Mouse (Mus musculus): ENCODE results near the gene Glb1. TPM values are rescaled to one million over a fixed set of nuclear protein-coding genes. Genes with fewer than 3 reads are reported as not detected.

Gene Glb1
- total RNA-seq, 2 experiments from 2014 or later = 4.3 to 4.9 TPM

Other genes with a start within 250 kb of the Glb1 start
- gene Bcl2a1c, start 70.9 kb upstream of the Glb1 start, total RNA-seq (2021) = not detected
- gene Crtap, start 10.4 kb upstream of the Glb1 start, total RNA-seq (2021) = 10 to 100 TPM in 1 of 2 experiments, 1 to 10 TPM in 1; 8.8 to 11.3 TPM
- 1 to 10 TPM in 1 of 2 experiments, under 1 TPM in 1; 0.84 to 1.5 TPM for gene Tmppe, start within 50 bp of the Glb1 start, total RNA-seq (2021)
- gene Ccr4, start 103.8 kb downstream of the Glb1 start, total RNA-seq (2021) = not detected
- not detected for gene C130032M10Rik, start 114.6 kb downstream of the Glb1 start, total RNA-seq (2021)
- gene Trim71, start 163.3 kb downstream of the Glb1 start, total RNA-seq (2021) = not detected
- gene Cnot10, start 239.1 kb downstream of the Glb1 start, total RNA-seq (2021) = 10 to 100 TPM; 11.9 to 15.0 TPM